Mouse (Mus musculus): ENCODE results near the gene Plekhg4. TPM values are rescaled to one million over a fixed set of nuclear protein-coding genes. Genes with fewer than 3 reads are reported as not detected.

The Plekhg4 gene
- total and polyA plus RNA-seq, 3 experiments: 0.44 to 1.1 (median 0.54) TPM

DNA sequence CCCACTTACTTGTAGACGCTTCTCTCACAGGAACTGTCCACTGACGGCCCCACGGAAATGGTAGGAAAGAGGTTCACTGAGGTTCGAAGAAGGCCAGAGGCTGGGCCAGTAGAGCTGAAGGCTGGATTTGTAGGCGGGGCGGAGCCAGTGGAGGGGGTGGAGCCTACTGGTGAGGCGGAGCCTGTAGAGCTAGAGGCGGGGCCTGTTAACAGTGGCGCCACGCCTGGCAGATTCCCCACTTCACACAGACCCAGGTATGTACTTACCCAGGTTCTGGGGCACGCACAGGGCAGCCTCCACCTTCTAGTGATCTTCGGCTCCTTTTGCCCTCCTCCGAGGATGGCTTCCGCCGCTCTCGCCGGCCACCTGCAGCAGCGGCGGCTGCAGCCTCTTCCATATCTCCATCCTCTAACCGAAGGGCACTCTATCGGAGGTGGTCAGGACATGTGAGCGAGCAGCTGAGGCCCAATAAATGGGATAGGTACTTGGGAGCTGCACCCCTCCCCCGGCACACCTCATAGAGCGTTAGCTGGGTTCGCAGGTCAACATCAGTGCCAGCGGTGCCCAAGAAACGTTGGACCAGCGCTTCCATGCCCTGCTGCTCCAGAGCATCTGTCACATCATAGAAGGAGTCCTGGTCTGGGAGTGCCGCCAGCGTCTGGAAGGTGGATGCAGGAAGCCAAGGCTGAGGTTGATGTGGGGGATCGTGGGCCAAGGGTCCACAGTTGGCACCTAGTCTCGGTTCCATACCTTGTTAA, 36.5 kb upstream of the Plekhg4 start:
- no peak overlapping the region for H3K27ac ChIP-seq (ENCODE audit: insufficient read depth, low read depth)
- in situ Hi-C loops (cut with MboI; ENCODE audit: low pct_ligation_motif_present, low pct_unique_long_range_greater_than_20kb, low sequenced_read_pairs) (no loop called here), dilution Hi-C loops (cut with MboI; ENCODE audit: extremely low pct_ligation_motif_present, extremely low pct_unique_long_range_greater_than_20kb, low sequenced_read_pairs) (no loop called here)
- H3K27me3 ChIP-seq (replicated peaks): no peaks in the 10 kb centered on the region
- H3K4me1 ChIP-seq (ENCODE audit: control insufficient read depth in 1 of 2, insufficient read depth in 2 of 2): peaks cover 0 to 17% of the 10 kb centered on the region in 2 experiments; a peak in 2 of 4 replicates
- H3K79me2 ChIP-seq (replicated peaks; ENCODE audit: control insufficient read depth, extremely low read depth, insufficient read depth, poor library complexity, severe bottlenecking): no peaks in the 10 kb centered on the region
- H3K4me3 ChIP-seq (replicated peaks in 1 of 3; ENCODE audit: low read depth in 2 of 3, low read length in 2 of 3, poor library complexity in 1 of 3): no peak overlapping the region
- no peak overlapping the region for H3K4me2 ChIP-seq (ENCODE audit: insufficient read depth, low read depth, poor library complexity, severe bottlenecking)
- H3K9ac ChIP-seq (ENCODE audit: insufficient read depth, low read depth): no peak overlapping the region
- TF ChIP-seq NELFE (IDR thresholded peaks at IDR 0.05; ENCODE audit: low read depth, low read length) (no peak), ELF1 (IDR thresholded peaks at IDR 0.05; ENCODE audit: low read depth, low read length) (no peak), SIN3A (IDR thresholded peaks at IDR 0.05; ENCODE audit: low read length) (no peak), ZNF384 (IDR thresholded peaks at IDR 0.05; ENCODE audit: low read depth, low read length) (no peak), MYC (IDR thresholded peaks at IDR 0.05; ENCODE audit: low read depth, low read length) (no peak), UBTF (IDR thresholded peaks at IDR 0.05; ENCODE audit: low read depth, low read length) (no peak), IRF4 (IDR thresholded peaks at IDR 0.05; ENCODE audit: low read depth, low read length) (no peak), POLR2AphosphoS2 (IDR thresholded peaks at IDR 0.05; ENCODE audit: low read depth, low read length) (no peak), ZC3H11A (IDR thresholded peaks at IDR 0.05; ENCODE audit: low read depth, low read length) (no peak), RCOR1 (conservative IDR thresholded peaks at IDR 0.05; ENCODE audit: low read depth, low read length) (no peak)
- H3K9me3 ChIP-seq (replicated peaks; ENCODE audit: low read length): no peaks in the 10 kb centered on the region
- H3K36me3 ChIP-seq (replicated peaks in 1 of 2; ENCODE audit: control insufficient read depth in 1 of 2, insufficient read depth in 1 of 2, low read length in 1 of 2): peaks cover 40 to 62% of the 10 kb centered on the region in 2 experiments
- DNase-seq (ENCODE audit: extremely low read depth): no peak

DNA sequence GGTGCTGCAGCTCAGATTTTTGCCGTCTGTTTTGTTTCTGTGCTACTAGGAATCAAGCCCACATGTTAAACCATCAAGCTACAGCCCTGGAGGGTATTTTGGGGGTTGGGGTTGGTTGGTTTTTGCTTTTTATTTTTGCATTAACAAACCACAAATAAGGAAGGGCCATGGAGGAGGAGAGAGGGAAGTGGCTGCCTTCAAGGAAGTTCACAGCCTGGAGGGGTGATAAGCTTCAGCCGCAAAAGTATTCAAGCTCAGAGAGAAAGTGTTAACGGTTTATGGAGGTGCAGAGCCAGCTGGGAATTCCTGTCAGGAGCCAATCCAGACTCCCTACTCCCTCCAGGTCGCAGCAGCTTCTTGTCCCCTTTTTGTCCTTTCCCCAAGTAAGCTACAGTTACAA, 34.1 kb upstream of the Plekhg4 start:
- Histone ChIP-seq H3K36me3 (replicated peaks in 1 of 2; ENCODE audit: control insufficient read depth in 1 of 2, insufficient read depth in 1 of 2, low read length in 1 of 2) (peaks cover 29 to 41% of the 10 kb centered on the region in 2 experiments), H3K79me2 (replicated peaks; ENCODE audit: control insufficient read depth, extremely low read depth, insufficient read depth, poor library complexity, severe bottlenecking) (no peaks in the 10 kb centered on the region), H3K9me3 (replicated peaks; ENCODE audit: low read length) (no peaks in the 10 kb centered on the region), H3K4me1 (ENCODE audit: control insufficient read depth in 1 of 2, insufficient read depth in 2 of 2) (peaks cover 0 to 17% of the 10 kb centered on the region in 2 experiments; a peak in 2 of 4 replicates), H3K4me2 (ENCODE audit: insufficient read depth, low read depth, poor library complexity, severe bottlenecking) (no peak overlapping the region), H3K27me3 (replicated peaks) (no peaks in the 10 kb centered on the region), H3K27ac (ENCODE audit: insufficient read depth, low read depth) (no peak overlapping the region), H3K9ac (ENCODE audit: insufficient read depth, low read depth) (no peak overlapping the region), H3K4me3 (replicated peaks in 1 of 3; ENCODE audit: low read depth in 2 of 3, low read length in 2 of 3, poor library complexity in 1 of 3) (no peak overlapping the region)
- no peak for DNase-seq (ENCODE audit: extremely low read depth)
- TF ChIP-seq NELFE (IDR thresholded peaks at IDR 0.05; ENCODE audit: low read depth, low read length): no peak
- TF ChIP-seq ZKSCAN1 (IDR thresholded peaks at IDR 0.05; ENCODE audit: borderline replicate concordance, low read depth, low read length): no peak
- no peak for TF ChIP-seq USF2 (conservative IDR thresholded peaks at IDR 0.05; ENCODE audit: low read depth, low read length)
- TF ChIP-seq MYC (IDR thresholded peaks at IDR 0.05; ENCODE audit: low read depth, low read length): no peak
- no peak for TF ChIP-seq JUN (IDR thresholded peaks at IDR 0.05; ENCODE audit: insufficient read depth, low read depth, low read length)
- no peak for TF ChIP-seq CTCF (conservative IDR thresholded peaks at IDR 0.05 in 1 of 2, IDR thresholded peaks at IDR 0.05 in 1 of 2; ENCODE audit: low read depth in 2 of 2, low read length in 2 of 2)
- TF ChIP-seq MXI1 (IDR thresholded peaks at IDR 0.05; ENCODE audit: low read depth, low read length): no peak
- no peak for TF ChIP-seq SIN3A (IDR thresholded peaks at IDR 0.05; ENCODE audit: low read length)
- no peak for TF ChIP-seq PAX5 (IDR thresholded peaks at IDR 0.05; ENCODE audit: low read length)
- TF ChIP-seq POLR2A (IDR thresholded peaks at IDR 0.05; ENCODE audit: low read depth, low read length): no peak
- no peak for TF ChIP-seq HCFC1 (IDR thresholded peaks at IDR 0.05; ENCODE audit: low read depth, low read length)
- in situ Hi-C loops (cut with MboI; ENCODE audit: low pct_ligation_motif_present, low pct_unique_long_range_greater_than_20kb, low sequenced_read_pairs): no loop called here
- dilution Hi-C loops (cut with MboI; ENCODE audit: extremely low pct_ligation_motif_present, extremely low pct_unique_long_range_greater_than_20kb, low sequenced_read_pairs): no loop called here

Measured in CH12.LX (cell line).